Mouse (Mus musculus) megakaryocyte, adult 5-6 weeks (primary cell): ENCODE data around the gene Slc31a1. TPM values are rescaled to one million over a fixed set of nuclear protein-coding genes. Genes with fewer than 3 reads are reported as not detected.
A peak's percentile ranks its signal among the peaks of the same experiment; 100 is the strongest.

Source experiments
- ATAC-seq: 2 replicates; pipeline ENCODE4 v1.8.0; 2016; ENCODE audit warnings: mild to moderate bottlenecking, inconsistent platforms; ENCODE audit not compliant: poor library complexity, severe bottlenecking
- total RNA-seq, 2 experiments: library from RNA; stranded (forward) in 1 of 2; stranded (reverse) in 1 of 2; fragments of 153-499, 151-499 nt in 1 of 2; fragments of 221-1000, 200-1000 nt in 1 of 2; gene quantifications; 2 replicates each; pipeline versions ENCODE4 v1.2.3 to v1.2.4; 2015 to 2017

The Slc31a1 gene
- total RNA-seq, 2 experiments from 2014 or later = 20.7 to 26.1 TPM

GRCm38 (mm10) chr4:62398956-62399355 is 38.4 kb downstream of the Slc31a1 start:
- no peak for ATAC-seq

- no peak for ATAC-seq
Measured at GRCm38 (mm10) chr4:62406133-62406532, 45.6 kb downstream of the Slc31a1 start.

- peak; percentile 49 for ATAC-seq
Measured at GRCm38 (mm10) chr4:62407730-62408582, 47.4 kb downstream of the Slc31a1 start.

- ATAC-seq = peak; percentile 96
Measured at GRCm38 (mm10) chr4:62408601-62409282, 48.2 kb downstream of the Slc31a1 start, which contains the start of the genes Cdc26 and Prpf4. TSS of gene Cdc26 (minus strand) at chr4:62408642. TSS of gene Prpf4 (plus strand) at chr4:62408797.

GRCm38 (mm10) chr4:62409615-62410014 is 49.1 kb downstream of the Slc31a1 start:
- no peak for ATAC-seq

GRCm38 (mm10) chr4:62410325-62410724 is 49.8 kb downstream of the Slc31a1 start:
- ATAC-seq = no peak

- no peak for ATAC-seq
Measured at GRCm38 (mm10) chr4:62411606-62412005, 51.1 kb downstream of the Slc31a1 start.

GRCm38 (mm10) chr4:62418448-62418847 is 57.9 kb downstream of the Slc31a1 start:
- ATAC-seq = no peak

- ATAC-seq = no peak
Measured at GRCm38 (mm10) chr4:62419091-62419490, 58.6 kb downstream of the Slc31a1 start.

GRCm38 (mm10) chr4:62425891-62426290 is 65.4 kb downstream of the Slc31a1 start:
- no peak for ATAC-seq

- ATAC-seq = no peak
Measured at GRCm38 (mm10) chr4:62427978-62428758, 67.6 kb downstream of the Slc31a1 start.

GRCm38 (mm10) chr4:62429616-62430015 is 69.1 kb downstream of the Slc31a1 start:
- peak; percentile 47; the same call in 1 of the 2 replicates for ATAC-seq

GRCm38 (mm10) chr4:62430678-62431077 is 70.2 kb downstream of the Slc31a1 start:
- no peak for ATAC-seq

- no peak for ATAC-seq
Measured at GRCm38 (mm10) chr4:62431522-62431921, 71.0 kb downstream of the Slc31a1 start.

GRCm38 (mm10) chr4:62433939-62434870 is 73.7 kb downstream of the Slc31a1 start:
- ATAC-seq = no peak

GRCm38 (mm10) chr4:62435081-62435480 is 74.6 kb downstream of the Slc31a1 start, which contains the start of gene Rnf183:
TSS of gene Rnf183 (minus strand) at chr4:62435252.
- no peak for ATAC-seq

- ATAC-seq = no peak
Measured at GRCm38 (mm10) chr4:62437256-62437778, 76.8 kb downstream of the Slc31a1 start.

GRCm38 (mm10) chr4:62437871-62438270 is 77.3 kb downstream of the Slc31a1 start:
- no peak for ATAC-seq

- ATAC-seq = no peak
Measured at GRCm38 (mm10) chr4:62439793-62440192, 79.3 kb downstream of the Slc31a1 start.

- no peak for ATAC-seq
Measured at GRCm38 (mm10) chr4:62440544-62440943, 80.0 kb downstream of the Slc31a1 start.
